Mouse (Mus musculus) olfactory bulb, adult 2 months (tissue): ENCODE data around the gene Olfr1364.

Experiments
- CTCF ChIP-seq: fragments of 200-500 bp; IDR thresholded peaks from 2 replicates; pipeline ENCODE4 v1.5.1; 2012; ENCODE audit warnings: low read depth, mild to moderate bottlenecking, low read length, moderate library complexity; ENCODE audit not compliant: insufficient read depth
- POLR2A ChIP-seq: fragments of 200-500 bp; IDR thresholded peaks from 2 replicates; pipeline ENCODE4 v1.6.1; 2012; ENCODE audit warnings: mild to moderate bottlenecking, low read depth, low read length, moderate library complexity; ENCODE audit not compliant: insufficient read depth

DNA sequence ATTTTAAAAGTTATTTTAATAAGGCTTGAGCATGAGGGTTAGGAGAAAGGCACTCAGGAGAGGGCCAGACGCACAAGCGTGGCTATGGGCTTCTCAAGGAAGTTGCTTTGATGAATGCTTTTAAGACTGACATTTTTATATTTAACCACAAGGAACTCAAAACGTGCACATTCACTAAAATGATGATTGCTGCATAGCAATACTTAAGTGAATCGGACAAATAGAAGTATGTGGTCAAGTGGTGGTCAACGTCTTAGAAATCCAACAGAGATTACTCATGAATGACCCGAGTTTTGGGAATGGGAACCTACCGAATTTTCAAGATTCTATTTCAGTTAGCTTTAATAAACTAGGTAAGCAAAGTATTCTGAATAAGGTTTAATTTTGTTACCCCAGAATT, 51.4 kb downstream of the Olfr1364 start:
- TF ChIP-seq CTCF (no peak), POLR2A (no peak)
